Mouse (Mus musculus): ENCODE measurements at regions not wholly inside any gene's neighbourhood (a gene's known extent, or its start where the extent isn't known, plus 50 kb on each side); places are given as distances from the start of the nearest gene placed in this dataset.

DNA sequence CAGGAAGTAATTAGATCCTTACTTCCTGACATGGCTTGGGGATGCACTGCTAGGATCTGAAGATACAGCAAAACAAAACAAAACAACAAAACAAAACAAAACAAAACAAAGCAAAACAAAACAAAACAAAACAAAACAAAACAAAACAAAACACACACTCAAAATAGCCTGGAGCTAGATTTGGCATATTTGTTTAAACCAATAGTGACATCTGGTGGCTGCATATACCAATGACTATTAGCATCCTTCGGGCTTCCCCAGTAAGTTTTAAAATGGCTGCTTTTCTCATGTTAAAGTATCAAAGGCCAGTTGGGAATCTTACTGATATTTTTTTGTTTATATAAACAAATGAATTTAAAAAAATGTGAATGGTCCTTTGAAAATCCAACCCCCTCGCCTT is 52.9 kb upstream of the Ica1 start:
- peak; percentile 27 for DNase-seq (ENCODE audit: low spot score)

DNA sequence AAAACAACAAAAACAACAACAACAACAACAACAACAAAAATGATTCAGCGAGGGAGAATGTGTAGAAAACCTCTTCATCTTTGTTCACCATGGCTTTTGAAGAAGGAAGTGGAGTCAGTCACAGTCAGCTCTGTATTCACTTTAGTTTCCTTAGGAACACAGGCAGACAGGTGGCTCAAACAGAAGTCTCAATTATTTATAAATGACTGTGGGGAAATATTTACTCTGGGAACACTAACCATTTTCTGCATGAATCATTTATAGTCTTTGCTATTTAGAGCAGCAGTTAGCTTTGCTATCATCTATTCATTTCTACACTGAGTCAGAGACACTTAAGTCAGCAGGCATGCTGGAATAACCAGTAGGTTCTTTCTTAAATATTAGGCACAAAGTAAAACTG is 54.6 kb upstream of the Ica1 start:
- DNase-seq (ENCODE audit: low spot score) = no peak

DNA sequence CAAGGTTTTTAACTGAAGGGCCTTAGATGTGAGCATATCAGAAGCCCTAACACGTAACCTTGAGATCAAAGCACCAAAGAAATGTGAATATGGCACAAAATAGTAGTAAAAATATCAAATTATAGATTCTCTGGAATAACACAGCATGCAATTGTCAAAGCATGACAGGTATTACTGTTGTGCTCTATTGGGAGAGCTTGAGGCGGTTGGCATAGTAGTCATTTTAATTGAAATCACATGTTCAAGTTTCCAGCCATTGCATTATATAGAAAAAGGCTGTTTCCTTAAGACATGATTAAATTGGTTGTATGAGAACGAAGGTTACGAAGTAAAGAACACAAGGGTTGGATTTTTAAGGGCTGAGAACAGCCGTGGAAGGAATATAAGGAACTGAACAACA is 75.4 kb upstream of the Ica1 start:
- no peak for DNase-seq (ENCODE audit: low spot score)

DNA sequence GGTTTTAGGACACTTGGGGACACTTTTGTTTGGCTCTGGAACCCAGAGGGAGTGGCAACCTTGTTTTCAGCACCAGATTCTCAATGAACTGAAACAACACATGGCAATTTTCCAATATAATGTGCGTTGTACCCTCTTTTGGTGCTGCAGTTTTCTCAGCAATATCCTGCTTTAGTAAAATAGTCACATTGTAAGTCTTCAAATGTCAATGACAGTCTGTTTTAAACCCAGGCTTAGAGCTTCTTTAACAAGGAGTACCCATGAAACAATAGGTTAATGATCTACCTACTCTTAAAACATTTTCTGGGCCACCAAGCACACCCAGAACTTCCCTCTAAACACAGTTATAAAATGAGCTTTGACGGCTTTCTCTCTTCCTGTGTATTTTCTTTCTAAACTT is 82.3 kb upstream of the Ica1 start:
- DNase-seq (ENCODE audit: low spot score) = no peak

DNA sequence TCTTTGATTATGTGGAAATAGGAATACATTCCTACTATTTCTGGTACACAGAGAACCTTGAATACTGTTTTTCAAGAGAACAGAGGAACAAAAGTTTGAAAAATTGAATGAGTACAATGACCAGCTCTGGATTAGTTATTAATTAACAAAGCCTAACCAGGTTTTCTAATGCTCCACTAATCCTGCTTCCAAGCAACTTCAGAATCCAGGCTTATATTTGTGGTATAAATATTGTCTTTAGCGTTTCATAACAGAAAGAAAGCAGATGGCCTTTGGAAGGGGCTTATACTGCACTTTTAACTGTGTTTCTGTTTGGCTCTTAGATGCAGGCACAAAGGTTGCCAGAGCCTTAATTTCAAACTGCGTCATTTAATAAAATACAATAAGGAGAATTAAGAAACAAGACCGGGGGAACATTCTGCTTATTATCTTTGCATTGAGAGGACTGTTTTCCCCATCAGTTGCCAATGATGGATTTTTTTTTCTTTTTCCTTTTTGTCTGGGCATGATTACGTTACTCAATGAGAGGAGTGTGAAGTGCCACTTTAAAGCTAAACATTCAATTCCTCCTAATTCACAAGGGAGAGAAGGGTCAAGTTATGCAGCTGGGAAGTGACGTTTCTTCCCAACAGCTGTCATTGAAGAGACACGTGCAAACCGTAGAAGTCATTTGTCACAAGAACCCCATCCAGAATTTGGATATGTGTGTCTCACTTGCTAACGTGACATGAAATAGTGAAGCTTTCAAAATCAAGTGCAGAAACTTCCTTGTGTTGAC is 84.2 kb upstream of the Nxph1 start:
- DNase-seq (ENCODE audit: low spot score) = no peak

- no peak for DNase-seq (ENCODE audit: low spot score)
Observed at GRCm38 (mm10) chr6:8877373-8878070, 70.7 kb upstream of the Nxph1 start.

- no peak for DNase-seq (ENCODE audit: low spot score)
Observed at GRCm38 (mm10) chr6:8893665-8894064, 54.6 kb upstream of the Nxph1 start.

DNA sequence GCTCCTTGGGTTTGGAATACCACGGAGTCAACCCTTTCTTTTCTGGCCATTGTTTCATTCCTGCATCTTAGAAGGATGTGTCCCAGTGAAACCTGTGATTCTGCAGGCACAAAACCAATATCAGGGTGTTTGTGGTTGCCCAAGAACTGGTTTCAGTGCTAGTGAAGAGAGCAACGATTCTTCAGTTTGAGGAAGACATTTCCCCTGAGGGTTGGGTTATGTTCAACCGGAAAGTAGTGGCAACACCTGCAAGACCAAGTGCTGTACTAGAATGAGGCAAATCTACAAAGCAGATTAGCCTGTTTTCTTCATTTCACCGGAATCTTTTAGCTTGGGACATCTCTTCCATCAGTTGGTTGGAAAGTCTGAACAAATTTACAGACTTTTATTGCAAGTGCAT is 52.1 kb upstream of the Nxph1 start:
- no peak for DNase-seq (ENCODE audit: low spot score)

DNA sequence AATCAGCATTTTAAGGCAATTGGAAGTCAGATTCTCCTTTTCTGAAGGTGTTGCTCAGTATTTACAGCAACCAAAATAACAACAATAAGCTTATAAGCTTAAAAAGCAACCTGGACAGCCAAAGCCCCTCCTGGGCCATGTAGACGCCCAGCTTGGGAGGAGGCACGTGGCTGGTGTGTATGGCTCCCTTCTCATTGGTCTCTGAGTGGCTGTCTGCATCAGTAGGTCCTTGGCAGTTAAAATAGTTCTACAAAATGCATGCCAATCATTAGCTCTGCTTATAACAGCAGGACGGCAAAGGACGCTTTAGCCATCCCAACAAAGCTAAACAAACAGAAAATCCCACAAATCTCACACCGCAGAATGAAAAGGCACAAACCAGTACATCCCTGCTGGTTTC is 51.4 kb upstream of the Nxph1 start:
- no peak for DNase-seq (ENCODE audit: low spot score)

DNA sequence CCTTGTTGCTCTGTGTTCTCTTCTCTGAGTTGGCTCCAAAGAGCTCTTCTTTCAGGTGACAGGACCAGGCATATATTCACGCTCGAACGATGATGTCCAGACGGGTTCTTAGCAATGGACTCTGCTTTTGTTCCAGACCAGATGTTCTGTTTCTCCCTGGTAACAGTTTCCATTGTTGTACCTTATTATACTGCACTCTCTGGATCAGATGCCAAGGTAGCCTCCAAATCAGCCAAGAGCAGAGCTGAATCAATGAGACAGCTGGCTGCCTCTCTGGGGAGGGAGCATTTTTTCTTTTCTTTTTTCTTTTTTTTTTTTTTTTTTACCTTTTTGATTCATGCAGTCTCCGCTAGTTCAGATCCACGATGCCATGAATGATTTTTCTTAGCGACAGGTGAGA is 50.9 kb upstream of the Nxph1 start:
- DNase-seq (ENCODE audit: low spot score) = no peak

DNA sequence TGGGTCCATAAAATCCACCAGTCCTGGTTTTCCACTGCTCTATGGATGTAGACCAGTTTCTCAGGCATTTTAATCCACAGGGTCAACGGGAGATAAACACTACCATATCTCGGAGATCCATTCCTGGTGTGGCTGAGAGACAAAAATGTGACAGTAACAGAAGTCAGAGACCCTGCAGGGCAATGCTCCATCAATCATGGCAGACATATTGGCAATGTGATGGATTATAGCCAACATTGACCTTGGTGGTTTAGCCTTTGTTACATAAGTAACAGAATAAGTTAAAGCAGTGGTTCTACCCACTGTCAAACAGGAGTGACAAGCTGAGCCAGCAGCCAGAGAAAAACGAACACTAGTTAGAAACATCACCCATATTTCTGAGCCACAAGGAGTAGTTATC is 50.0 kb upstream of the Nxph1 start:
- no peak for DNase-seq (ENCODE audit: low spot score)

Measured in heart, adult 8-10 months (tissue).